Comparison of ENCODE assay signal across 16 mouse cellular contexts in the genomic region with DNA sequence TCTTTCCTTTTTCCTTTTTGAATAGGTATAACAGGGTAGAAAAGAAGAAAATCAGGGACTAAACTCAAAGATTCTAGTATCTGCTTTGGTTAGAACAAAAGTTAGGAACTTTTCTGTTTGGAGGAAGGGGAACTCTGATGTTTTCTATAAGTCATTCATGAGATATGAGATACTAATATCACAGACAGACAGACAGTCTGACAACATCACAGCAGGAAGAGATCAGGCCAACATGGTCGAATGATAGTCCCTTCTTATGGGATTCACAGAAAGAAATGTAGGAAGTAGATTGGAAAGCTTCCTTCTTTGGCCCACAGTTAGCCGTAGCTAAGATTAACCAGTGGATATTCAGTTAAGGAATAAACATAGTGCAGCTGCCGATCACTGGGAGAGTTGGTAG.
DNase-seq lines count a peak whose midpoint lies in the region; TF ChIP-seq lines count a peak whose summit lies in the region.
"Had no signal": no experiment of that assay in that cellular context is flagged by ENCODE, and none has a peak within 500 bp of the region (broad histone marks: within the 10 kb centered on the region; RNA-seq: fewer than 3 reads in every experiment).

No protein-coding gene starts in this region.

- no peak for TF ChIP-seq POLR2A in MEL (IDR thresholded peaks at IDR 0.05; ENCODE audit: control insufficient read depth in 1 of 2, insufficient read depth in 1 of 2, low read depth in 1 of 2, low read length in 2 of 2, poor library complexity in 1 of 2)

- no peak overlapping the region for H3K27ac ChIP-seq in MEL (ENCODE audit: control insufficient read depth, low read depth, low read length)

- no peaks in the 10 kb centered on the region for H3K79me2 ChIP-seq in MEL (ENCODE audit: control insufficient read depth, insufficient read depth, low read length, poor library complexity)

- peaks cover 8 to 9% of the 10 kb centered on the region in 2 experiments; a peak in 3 of 4 replicates for H3K4me1 ChIP-seq in MEL (ENCODE audit: control insufficient read depth in 1 of 2, insufficient read depth in 2 of 2, low read length in 2 of 2)

- H3K9ac ChIP-seq in MEL (ENCODE audit: control insufficient read depth, low read depth, low read length, poor library complexity, severe bottlenecking) = no peak overlapping the region

- peak; percentile 56 to 77 for TF ChIP-seq EP300 in MEL (IDR thresholded peaks at IDR 0.05; ENCODE audit: low read depth in 1 of 2, low read length in 2 of 2)

- no peak overlapping the region for H3K4me3 ChIP-seq in MEL (ENCODE audit: control insufficient read depth in 1 of 2, insufficient read depth in 1 of 2, low read depth in 2 of 2, low read length in 2 of 2)

- DNase-seq in MEL (ENCODE audit: low read depth, low spot score) = no peak
- no peak for DNase-seq in layer of hippocampus, adult 8-10 months (ENCODE audit: low spot score in 2 of 2)
- DNase-seq: adrenal gland, adult 2 months; adrenal gland, adult 8-10 months; adrenal gland, postnatal 10 days; adrenal gland, postnatal 14 days; adrenal gland, postnatal 25 days; adrenal gland, postnatal 36 days; B cell, adult 2 months; cerebellum, adult 11 months; cerebellum, adult 11-12 months; cerebellum, adult 18-20 months; cerebellum, adult 2 months; cerebellum, adult 8-10 months had no signal

- H3K36me3 ChIP-seq in MEL (ENCODE audit: control insufficient read depth in 1 of 2, insufficient read depth in 2 of 2, low read length in 2 of 2) = peaks cover 0 to 16% of the 10 kb centered on the region in 2 experiments; a peak in 2 of 4 replicates
- H3K36me3 ChIP-seq: G1E had no signal

- no peaks in the 10 kb centered on the region for H3K9me3 ChIP-seq in MEL (replicated peaks; ENCODE audit: insufficient read depth, low read length)
- H3K9me3 ChIP-seq: G1E had no signal

- no peak for TF ChIP-seq CTCF in MEL (IDR thresholded peaks at IDR 0.05 in 2 of 3, conservative IDR thresholded peaks at IDR 0.05 in 1 of 3; ENCODE audit: control insufficient read depth in 1 of 3, insufficient read depth in 1 of 3, low read depth in 2 of 3, low read length in 3 of 3, poor library complexity in 1 of 3, severe bottlenecking in 1 of 3)

- H3K27me3 ChIP-seq in MEL (ENCODE audit: control insufficient read depth in 1 of 2, insufficient read depth in 2 of 2, low read length in 2 of 2) = no peaks in the 10 kb centered on the region
- H3K27me3 ChIP-seq: CH12.LX had no signal

- no peak for TF ChIP-seq RAD21 in MEL (IDR thresholded peaks at IDR 0.05; ENCODE audit: low read depth, low read length)

TF ChIP-seq in MEL, 35 proteins besides CTCF, POLR2A, EP300 and RAD21:
- TF ChIP-seq ETS1 (IDR thresholded peaks at IDR 0.05; ENCODE audit: low read depth, low read length) = no peak
- TF ChIP-seq KAT2A (conservative IDR thresholded peaks at IDR 0.05; ENCODE audit: low read depth, low read length) = no peak
- no peak for TF ChIP-seq NRF1 (IDR thresholded peaks at IDR 0.05; ENCODE audit: insufficient read depth, low read depth, low read length, poor library complexity, severe bottlenecking)
- TF ChIP-seq GATA1 (IDR thresholded peaks at IDR 0.05; ENCODE audit: low read depth, low read length) = peak; percentile 48
- TF ChIP-seq GABPA (IDR thresholded peaks at IDR 0.05; ENCODE audit: low read depth, low read length) = no peak
- no peak for TF ChIP-seq JUND (IDR thresholded peaks at IDR 0.05; ENCODE audit: low read depth, low read length)
- TF ChIP-seq SIN3A (IDR thresholded peaks at IDR 0.05; ENCODE audit: low read length) = no peak
- TF ChIP-seq UBTF (IDR thresholded peaks at IDR 0.05; ENCODE audit: borderline replicate concordance, insufficient read depth, low read depth, low read length) = no peak
- no peak for TF ChIP-seq MXI1 (IDR thresholded peaks at IDR 0.05; ENCODE audit: low read depth, low read length)
- no peak for TF ChIP-seq E2F4 (IDR thresholded peaks at IDR 0.05; ENCODE audit: borderline replicate concordance, low read depth, low read length)
- no peak for TF ChIP-seq HCFC1 (IDR thresholded peaks at IDR 0.05; ENCODE audit: low read depth, low read length)
- no peak for TF ChIP-seq ELF1 (IDR thresholded peaks at IDR 0.05; ENCODE audit: low read depth, low read length)
- TF ChIP-seq ZNF384 (IDR thresholded peaks at IDR 0.05; ENCODE audit: low read depth, low read length) = no peak
- peak; percentile 49; the same call in 1 of the 2 replicates for TF ChIP-seq RCOR1 (IDR thresholded peaks at IDR 0.05; ENCODE audit: low read depth, low read length)
- no peak for TF ChIP-seq ZKSCAN1 (IDR thresholded peaks at IDR 0.05; ENCODE audit: low read depth, low read length)
- peak; percentile 70; the same call in 1 of the 2 replicates for TF ChIP-seq TCF12 (IDR thresholded peaks at IDR 0.05; ENCODE audit: low read depth, low read length)
